Mouse (Mus musculus) urinary bladder, postnatal 36 days (tissue): Measurements from ENCODE around the gene Cybrd1.

Experiments
- DNase-seq, 2 experiments: peaks; one replicate each; pipeline ENCODE4 v3.0.0; 2022; ENCODE audit warnings: low spot score in 2 of 2, mixed read lengths in 1 of 2

The Cybrd1 gene

GRCm38 (mm10) chr2:71123591-71123990, 5.9 kb downstream of the Cybrd1 start:
- no peak for DNase-seq

DNA sequence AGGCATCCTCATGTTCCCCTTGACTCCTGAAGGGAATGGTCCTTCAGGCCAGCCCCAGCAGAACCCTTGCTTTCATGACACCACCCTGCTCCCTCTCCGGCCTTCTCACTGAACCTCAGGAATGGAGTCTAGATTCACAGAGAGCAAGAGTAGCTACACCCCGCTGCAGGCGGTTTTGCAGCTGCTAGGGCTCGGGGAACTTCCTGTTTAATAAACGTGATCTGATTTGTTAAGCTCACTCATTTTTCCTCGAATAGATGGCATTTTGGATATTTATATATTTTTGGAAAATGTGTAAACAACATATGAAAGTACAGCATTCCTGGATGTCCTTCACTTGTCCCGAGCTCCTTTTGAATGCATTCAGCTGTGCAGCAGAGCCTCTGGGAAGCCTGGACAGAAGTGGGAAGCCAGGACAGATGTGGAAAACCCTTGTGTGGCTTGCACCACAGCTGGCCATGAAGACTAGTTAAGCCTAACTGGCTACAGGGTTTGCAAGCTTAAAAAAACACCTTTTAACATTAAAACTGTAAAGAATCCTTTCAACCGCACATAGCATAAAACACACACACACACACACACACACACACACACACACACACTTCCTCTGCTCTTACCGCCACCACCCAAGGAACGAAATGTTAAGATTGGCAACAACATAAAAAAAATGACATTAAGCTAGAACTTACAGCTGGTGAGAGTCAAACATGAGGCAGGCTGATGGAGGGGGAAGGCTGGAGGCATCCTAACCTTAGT, 10.2 kb downstream of the Cybrd1 start:
- DNase-seq, result no peak

- DNase-seq, result no peak
Measured at GRCm38 (mm10) chr2:71130366-71130765, 12.6 kb downstream of the Cybrd1 start.

- no peak for DNase-seq
Measured at GRCm38 (mm10) chr2:71131866-71132496, 14.3 kb downstream of the Cybrd1 start.

DNA sequence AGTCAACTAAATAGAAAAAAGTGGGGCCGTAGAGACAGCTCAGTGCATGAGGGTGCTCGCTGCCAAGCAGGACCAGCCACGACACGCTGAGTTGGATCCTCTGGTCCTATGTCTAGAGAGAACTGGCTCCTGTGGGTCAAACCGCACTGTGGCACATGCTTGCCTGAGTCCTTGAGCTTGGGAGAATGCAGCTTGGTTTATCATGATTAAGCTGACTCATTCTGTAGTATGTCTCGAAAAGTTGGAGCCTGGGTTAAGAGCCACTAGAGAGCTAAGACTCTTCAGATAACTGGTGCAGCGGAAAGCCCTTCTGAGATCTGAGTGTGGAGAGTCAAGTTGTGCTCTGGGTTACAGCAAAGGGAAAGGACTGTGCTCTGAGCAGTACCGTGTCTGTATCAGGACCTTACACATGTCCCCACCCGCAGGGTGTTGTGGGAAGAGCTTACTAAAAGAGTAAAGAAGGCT, 16.4 kb downstream of the Cybrd1 start:
- DNase-seq, result peak in 1 of 2 experiments; percentile 36

DNA sequence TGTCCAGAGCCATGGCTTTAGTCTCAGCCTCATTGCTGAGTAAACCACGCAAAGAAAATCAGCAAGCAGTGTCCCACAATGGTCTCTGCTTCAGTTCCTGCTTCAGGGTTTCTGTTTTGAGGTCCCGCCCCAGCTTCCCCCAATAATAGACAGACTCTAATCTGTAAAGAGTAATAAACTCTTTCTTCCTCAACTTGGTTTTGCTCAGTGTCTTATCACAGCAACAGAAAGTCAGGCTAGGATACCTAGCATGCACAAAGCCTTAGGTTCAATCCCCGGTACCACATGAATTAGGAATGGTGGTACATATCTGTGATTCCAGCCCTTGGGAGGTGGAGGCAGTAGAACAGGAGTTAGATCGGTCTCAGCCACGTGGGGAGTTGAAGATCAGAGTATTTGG, 17.1 kb downstream of the Cybrd1 start:
- DNase-seq, result no peak

DNA sequence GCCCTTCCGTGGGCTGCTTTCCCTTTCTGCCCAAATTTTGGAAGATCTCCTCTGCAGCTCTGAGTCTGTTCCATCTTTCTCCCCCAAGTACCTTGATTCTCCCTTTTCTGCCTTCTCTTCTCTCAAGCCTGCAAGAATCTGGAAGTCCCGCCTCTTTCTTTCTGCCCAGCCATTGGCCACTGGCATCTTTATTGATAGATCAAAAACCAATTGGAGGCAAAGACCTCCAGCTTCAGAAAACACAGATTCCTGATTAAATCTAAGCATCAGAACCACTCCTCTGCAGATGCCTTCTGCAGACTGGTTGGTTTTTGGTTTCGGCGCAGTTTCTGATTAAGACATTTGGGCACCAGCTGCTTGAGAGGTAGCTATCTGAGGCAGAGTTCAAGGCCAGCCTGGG, 22.9 kb downstream of the Cybrd1 start:
- DNase-seq, result no peak

DNA sequence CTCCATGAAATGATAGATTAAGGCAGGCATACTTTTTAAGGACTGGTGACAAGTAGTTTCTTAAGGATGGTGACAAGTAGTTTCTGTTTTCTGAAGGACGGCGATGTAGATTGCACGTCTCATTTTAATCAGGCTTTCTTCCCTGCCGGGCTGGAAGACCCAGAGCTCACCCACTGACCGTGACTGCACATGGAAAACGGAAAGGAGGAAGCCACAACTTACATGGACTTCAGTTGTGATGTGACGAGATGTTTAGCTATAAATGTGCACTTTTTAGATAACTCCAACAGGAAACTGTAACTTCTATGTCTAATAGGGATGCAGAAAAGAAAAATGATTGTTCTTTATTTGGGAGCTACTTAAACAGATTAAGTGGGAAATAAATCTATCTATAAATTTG, 24.7 kb downstream of the Cybrd1 start:
- no peak for DNase-seq

DNA sequence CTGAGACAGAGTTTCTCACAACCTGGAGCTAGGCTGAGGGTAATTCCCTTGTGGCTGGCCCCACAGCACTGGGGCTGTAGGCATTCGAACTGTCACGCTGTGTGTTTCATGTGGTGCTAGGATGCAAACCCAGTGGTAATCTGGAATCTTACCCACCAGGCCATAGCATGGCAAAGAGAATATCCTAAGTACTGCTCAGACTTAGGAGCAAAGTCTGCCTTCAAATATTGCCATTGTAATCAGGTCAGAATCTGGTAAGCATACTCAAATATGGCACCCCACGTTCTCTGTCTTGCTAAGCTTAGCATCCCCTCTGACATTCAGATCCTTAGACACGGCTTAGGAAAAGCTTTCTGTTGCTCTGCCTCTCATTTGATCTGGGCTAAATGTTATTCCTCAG, 28.1 kb downstream of the Cybrd1 start:
- DNase-seq, result no peak

- DNase-seq, result peak in 1 of 2 experiments; percentile 15
Measured at GRCm38 (mm10) chr2:71146266-71146665, 28.5 kb downstream of the Cybrd1 start.

GRCm38 (mm10) chr2:71147816-71148215, 30.1 kb downstream of the Cybrd1 start:
- DNase-seq, result no peak

GRCm38 (mm10) chr2:71152170-71152569, 34.4 kb downstream of the Cybrd1 start:
- DNase-seq, result no peak

DNA sequence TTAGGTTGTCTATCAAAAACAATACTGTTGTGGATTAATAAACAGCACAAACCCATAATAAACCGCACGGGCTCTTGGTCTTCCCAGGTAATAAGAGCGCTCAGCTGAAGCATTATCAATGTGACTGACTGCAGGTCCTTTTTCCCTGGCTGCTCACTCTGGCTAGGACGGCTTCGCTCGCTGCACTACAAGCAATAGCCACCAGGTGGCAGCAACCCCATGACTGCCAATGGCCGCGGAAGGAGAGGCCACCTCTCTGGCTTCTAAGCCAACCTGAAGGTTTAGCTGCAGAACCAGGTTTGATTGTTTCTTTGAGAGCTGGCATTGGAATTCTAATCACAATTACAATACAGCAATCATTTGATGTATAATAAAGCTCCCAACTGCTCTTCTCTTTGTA, 37.8 kb downstream of the Cybrd1 start:
- peak; percentile 62 to 65 for DNase-seq

GRCm38 (mm10) chr2:71156446-71156845, 38.7 kb downstream of the Cybrd1 start:
- DNase-seq, result no peak

GRCm38 (mm10) chr2:71157881-71158280, 40.2 kb downstream of the Cybrd1 start:
- no peak for DNase-seq

DNA sequence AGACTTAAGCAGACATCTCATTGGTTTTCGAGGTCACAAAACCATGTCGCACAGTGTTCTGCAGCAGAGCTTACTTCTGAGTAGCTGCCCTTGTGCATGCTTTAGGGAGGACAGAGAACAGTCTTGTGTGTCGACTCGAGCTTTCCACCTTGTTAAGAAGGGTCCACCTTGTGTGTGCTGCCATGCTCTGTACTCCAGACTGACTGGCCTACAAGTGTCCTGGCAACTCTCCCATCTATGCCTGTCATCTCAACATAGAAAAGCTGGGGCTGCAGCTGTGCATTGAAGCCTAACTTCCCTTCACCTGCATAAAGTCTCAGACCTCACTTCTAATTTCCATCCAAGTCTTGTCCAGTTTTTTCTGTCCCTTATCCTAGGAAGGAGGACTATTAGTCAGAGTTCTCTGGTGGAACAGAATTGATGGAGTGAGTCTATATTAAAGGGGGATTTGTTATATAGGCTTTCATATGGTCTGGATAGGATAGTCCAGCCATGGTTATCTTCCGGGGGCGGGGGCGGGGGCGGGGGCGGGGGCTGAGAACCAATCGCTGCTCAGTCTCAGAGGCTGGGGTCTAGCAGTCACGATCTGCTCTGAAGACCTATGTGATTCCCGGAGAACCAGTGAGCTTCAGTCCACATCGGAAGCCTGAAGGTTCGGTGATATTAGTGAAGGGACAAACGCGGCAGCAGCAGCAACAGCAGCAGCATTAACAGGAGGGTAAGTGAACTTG, 42.0 kb downstream of the Cybrd1 start:
- no peak for DNase-seq

- no peak for DNase-seq
Measured at GRCm38 (mm10) chr2:71160307-71160861, 42.7 kb downstream of the Cybrd1 start.

DNA sequence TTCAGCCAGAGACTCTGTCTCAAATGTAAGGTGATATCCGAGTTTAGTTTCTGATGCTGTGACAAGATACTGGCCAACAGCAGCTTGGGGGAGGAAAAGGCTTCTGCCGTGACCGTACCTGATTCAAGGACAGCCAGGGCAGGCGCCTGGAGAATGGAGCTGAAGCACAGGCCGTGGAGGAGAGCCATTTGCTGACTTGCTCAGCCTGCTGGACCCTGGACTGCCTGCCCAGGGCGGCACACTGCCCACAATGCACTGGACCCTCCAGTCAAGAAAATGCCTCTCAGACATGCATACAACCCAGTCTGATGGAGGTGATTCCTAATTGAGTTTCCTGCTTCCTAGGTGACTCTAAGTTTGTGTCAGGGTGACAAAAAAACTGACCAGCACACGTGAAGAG, 43.8 kb downstream of the Cybrd1 start:
- no peak for DNase-seq

DNA sequence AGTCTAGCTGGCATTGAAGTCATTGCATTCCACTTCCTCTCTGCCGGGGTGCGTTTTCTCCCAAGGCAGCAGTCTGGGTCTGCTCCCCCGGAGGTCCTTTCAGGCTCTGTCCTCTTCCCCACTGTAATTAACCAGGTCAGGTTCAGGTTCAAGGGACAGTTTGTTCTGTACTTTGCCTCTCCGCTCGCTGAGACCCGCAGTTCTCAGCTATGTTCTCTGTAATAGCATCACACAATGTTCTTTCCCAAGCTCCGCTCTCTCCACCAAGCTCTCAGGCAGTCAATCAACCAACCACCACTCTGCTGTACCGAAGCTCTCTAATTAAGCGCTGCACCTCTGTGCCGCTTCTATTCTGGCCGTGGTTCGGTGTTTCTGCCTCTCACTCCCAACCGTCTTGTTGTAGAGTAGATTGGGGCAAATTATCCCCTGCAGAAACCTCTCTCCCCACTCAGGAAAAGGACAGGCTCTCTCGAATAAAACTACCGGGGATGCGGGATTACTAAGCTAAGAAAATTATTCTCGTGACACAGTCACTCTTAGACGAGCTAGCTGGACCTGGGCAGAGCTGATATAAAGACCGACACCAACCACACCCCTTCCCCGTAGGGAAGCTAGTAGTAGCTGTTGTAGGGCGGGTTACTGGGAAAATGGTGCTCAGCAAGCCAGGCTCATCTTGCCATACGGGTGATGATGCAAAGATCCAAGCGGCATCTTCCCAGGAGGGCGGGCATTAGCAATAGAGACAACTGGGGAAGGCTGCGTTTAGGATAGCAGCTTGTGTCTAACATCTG, 45.3 kb downstream of the Cybrd1 start:
- no peak for DNase-seq

DNA sequence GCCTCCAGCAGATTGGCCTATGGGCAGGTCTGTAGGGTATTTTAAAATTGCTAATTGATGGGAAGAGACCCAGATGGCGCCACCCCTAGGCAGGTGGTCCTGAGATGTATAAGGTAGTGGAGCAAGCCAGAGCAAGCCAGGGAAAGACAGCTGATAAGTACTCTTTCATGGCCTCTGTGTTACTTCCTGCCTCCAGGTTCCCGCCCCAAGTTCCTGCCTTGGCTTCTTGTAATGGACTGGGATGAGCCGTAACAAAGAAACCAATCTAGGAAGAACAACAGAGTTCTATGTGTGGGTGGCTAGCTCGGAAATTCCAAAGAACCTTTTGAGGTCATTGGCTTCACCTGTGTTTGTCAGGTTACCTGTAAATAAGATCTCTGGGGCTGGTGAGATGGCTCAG, 49.5 kb downstream of the Cybrd1 start:
- no peak for DNase-seq

DNA sequence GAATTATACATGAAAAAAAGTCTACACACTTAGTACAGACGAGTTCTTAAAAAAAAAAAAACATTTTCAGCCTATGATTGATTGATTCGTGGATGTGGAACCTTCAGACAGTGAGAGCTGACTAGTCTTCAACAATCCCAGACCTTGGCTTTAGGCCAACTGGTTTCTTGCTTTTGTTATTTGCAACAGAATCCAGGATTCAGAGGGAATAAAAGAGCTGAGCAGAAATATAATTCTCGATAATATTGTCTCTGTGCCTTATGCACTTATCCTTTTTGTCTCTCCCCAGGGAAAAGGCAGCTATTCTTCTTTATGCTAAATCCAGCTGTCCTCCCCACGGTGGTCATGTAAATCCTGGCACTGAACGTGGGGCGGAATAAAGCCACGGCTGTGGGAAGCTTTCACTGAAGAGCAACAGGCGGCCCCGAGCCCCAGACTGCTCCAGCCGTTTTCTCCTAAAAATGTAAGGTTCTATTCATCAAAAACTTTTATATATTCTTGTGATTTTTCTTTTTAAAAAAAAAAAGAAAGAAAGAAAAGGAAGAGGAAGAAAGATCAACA, 50.8 kb downstream of the Cybrd1 start:
- no peak for DNase-seq
